Mouse (Mus musculus) thymus, postnatal 25 days (tissue): Measurements from ENCODE around the gene Adcy6.

Experiments
- DNase-seq: peaks from one replicate; pipeline ENCODE4 v3.0.0; 2022

The Adcy6 gene

DNA sequence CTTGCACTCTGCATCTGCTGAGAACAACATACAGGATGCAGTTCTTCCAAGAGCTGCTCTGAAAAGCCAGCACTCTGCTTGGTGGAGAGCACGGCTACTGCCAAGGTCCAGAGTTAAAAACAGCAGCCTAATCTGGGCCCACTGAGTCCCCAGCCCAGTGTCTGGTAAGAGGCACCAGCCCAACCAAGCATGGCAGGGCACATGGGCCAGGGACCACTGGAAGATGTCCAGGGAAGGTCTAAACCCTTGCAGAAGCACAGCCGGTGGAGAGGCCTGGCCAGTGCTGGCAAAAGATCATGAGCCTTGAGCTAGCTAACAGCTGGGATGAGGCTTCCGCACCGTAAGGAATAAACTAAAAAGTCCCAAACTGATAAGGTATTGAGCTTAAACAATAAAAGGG lies 54.0 kb downstream of the Adcy6 start:
- no peak for DNase-seq

DNA sequence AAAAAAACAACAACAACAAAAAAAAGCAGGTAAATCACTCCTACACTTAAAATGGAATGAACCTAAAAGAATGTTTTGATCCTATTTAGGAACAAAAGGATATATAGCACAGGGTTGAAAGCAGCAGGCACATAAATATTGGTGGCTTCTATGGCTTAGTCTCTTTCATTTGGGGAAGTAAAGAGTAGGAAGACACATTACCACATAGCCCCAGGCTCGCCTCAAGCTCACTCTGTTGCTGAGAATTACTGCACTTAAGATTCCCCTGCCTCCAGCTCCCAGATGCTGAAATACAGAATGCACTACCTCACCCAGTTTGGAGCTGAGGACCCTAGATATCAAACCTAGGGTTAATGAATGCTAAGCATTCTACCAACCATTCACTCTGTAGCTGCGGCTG lies 57.1 kb downstream of the Adcy6 start:
- no peak for DNase-seq

DNA sequence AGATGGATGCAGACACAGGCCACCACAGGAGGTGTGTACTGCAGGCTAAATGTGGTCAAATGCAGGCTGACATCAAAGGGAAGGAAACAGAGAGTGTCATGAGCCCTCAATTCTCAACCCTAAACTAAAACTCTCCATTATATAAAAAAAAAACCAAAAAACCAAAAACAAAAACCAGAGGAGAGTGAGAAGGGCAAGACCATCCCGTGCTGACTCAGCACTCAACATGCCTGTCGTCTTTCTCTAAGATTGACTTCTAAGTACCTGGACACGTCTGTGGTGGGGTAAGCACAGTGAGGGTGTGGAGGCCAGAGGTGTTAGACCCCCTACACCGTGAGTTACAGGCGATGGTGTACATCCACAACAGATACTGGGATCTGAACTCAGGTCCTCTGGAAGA lies 63.0 kb downstream of the Adcy6 start:
- DNase-seq: no peak

DNA sequence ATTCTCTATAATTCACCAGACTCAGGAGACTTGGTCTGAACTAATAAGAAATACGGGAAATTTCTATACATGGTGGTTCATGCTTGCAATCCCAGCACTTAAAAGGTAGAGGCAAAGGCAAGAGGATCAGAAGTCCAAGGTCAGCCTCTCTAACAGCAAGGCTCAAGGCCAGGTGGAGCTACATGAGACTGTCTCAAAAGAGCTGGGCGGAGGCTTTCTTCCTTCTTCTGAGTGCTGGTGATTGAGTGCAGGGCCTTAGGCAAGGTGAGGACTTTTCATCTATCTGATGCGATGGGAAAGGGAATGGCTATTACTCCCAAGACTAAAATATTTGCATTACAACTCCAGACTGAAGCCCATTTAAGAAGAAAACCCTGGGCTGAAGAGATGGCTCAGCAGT lies 64.7 kb downstream of the Adcy6 start:
- DNase-seq: no peak

DNA sequence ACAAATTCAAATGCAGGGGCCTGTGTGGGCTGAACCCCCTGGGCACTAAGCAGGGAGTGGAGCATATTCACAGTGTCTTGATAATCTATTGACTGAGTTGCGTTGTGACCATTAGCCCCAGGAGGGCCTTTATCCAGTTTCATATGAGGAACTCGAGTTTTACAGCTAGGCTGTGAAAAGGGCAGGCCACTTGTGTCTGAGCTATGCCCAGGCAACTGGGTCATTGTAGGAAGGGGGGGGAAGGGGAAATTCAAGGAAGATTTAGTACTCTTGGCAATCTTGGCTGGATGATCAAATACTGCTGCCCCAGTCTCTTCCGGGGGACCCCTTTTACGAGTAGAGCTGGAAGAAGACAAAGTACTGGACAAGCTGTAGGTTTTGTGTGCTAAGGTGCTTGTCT lies 66.5 kb downstream of the Adcy6 start:
- no peak for DNase-seq

DNA sequence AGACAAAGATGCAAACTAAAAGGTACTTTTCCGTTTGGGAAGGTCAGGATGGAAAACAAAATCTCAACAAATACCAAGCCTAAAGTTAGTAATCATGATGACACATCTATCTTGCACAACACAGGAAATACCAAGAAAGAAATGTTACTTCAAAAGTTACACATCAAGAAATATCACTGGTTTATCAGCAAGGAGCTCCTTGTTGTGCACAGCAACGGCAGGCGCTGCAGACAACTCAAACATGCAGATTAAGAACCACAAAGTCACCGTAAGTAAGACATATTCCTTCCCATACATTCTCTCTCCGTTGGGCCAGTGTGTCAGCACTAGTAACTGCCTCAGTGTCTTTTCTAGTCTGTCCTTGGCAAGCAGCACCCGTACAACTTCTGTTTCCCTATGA lies 68.8 kb downstream of the Adcy6 start:
- no peak for DNase-seq
